Mouse (Mus musculus): ENCODE measurements around the gene Stat5b.

Stat5b gene

GRCm38 (mm10) chr11:100836923-100837702 is 13.4 kb downstream of the Stat5b start:
- DNase-seq, result no peak

GRCm38 (mm10) chr11:100833466-100833865 is 17.1 kb downstream of the Stat5b start:
- no peak for DNase-seq

GRCm38 (mm10) chr11:100831396-100831795 is 19.1 kb downstream of the Stat5b start:
- DNase-seq, result no peak

GRCm38 (mm10) chr11:100829691-100830090 is 20.8 kb downstream of the Stat5b start:
- no peak for DNase-seq

GRCm38 (mm10) chr11:100828676-100829151 is 21.8 kb downstream of the Stat5b start:
- peak; percentile 47 for DNase-seq

GRCm38 (mm10) chr11:100826161-100826866 is 24.2 kb downstream of the Stat5b start:
- DNase-seq, result no peak

- DNase-seq, result no peak
These were observed 25.1 kb downstream of the Stat5b start for GRCm38 (mm10) chr11:100825451-100825850.

- no peak for DNase-seq
These were observed 26.0 kb downstream of the Stat5b start for GRCm38 (mm10) chr11:100824496-100824895.

GRCm38 (mm10) chr11:100823543-100824313 is 26.8 kb downstream of the Stat5b start:
- DNase-seq, result no peak

GRCm38 (mm10) chr11:100822365-100822764 is 28.2 kb downstream of the Stat5b start:
- no peak for DNase-seq

- no peak for DNase-seq
These were observed 28.8 kb downstream of the Stat5b start for GRCm38 (mm10) chr11:100821605-100822220.

GRCm38 (mm10) chr11:100820047-100820446 is 30.5 kb downstream of the Stat5b start:
- no peak for DNase-seq

GRCm38 (mm10) chr11:100819626-100820025 is 30.9 kb downstream of the Stat5b start:
- no peak for DNase-seq

GRCm38 (mm10) chr11:100819048-100819447 is 31.5 kb downstream of the Stat5b start:
- DNase-seq, result no peak

GRCm38 (mm10) chr11:100818359-100819012 is 32.0 kb downstream of the Stat5b start:
- DNase-seq, result no peak

GRCm38 (mm10) chr11:100817311-100817710 is 33.2 kb downstream of the Stat5b start:
- DNase-seq, result peak; percentile 80

- DNase-seq, result peak; percentile 76
These were observed 33.7 kb downstream of the Stat5b start for GRCm38 (mm10) chr11:100816801-100817200.

- no peak for DNase-seq
These were observed 34.2 kb downstream of the Stat5b start for GRCm38 (mm10) chr11:100816342-100816741.

- DNase-seq, result peak; percentile 62
These were observed 36.0 kb downstream of the Stat5b start for GRCm38 (mm10) chr11:100814498-100814897.

- no peak for DNase-seq
These were observed 39.4 kb downstream of the Stat5b start for GRCm38 (mm10) chr11:100811132-100811531.

GRCm38 (mm10) chr11:100810516-100810915 is 40.0 kb downstream of the Stat5b start:
- DNase-seq, result no peak
